Mouse (Mus musculus): ENCODE data around the gene Lhb. TPM values are rescaled to one million over a fixed set of nuclear protein-coding genes. Genes with fewer than 3 reads are reported as not detected.

Lhb gene
- total RNA-seq, 2 experiments from 2014 or later, result not detected

GRCm38 (mm10) chr7:45465549-45465948 is 44.9 kb downstream of the Lhb start:
- no peak for ATAC-seq (replicated peaks; ENCODE audit: low FRiP score, low TSS enrichment, poor library complexity, severe bottlenecking)

- peak; percentile 63 for ATAC-seq (replicated peaks; ENCODE audit: low FRiP score, low TSS enrichment, poor library complexity, severe bottlenecking)
These were observed 45.9 kb downstream of the Lhb start, which contains the start of gene Bax for GRCm38 (mm10) chr7:45466283-45467089. Gene Bax, minus strand, starts transcription at chr7:45466898.

GRCm38 (mm10) chr7:45467090-45467670 is 46.6 kb downstream of the Lhb start:
- ATAC-seq (replicated peaks; ENCODE audit: low FRiP score, low TSS enrichment, poor library complexity, severe bottlenecking), result no peak; the same call in 1 of the 2 replicates

- peak; percentile 68 for ATAC-seq (replicated peaks; ENCODE audit: low FRiP score, low TSS enrichment, poor library complexity, severe bottlenecking)
These were observed 50.2 kb downstream of the Lhb start for GRCm38 (mm10) chr7:45470869-45471268.

Other genes starting within 250 kb of the Lhb start
Only the 30 nearest of the 33 such genes appear.
- gene Ccdc155, start 215.9 kb upstream of the Lhb start, total RNA-seq (2014; fragmentation: Nextera tagmentation), result 0.89 and 2.0 TPM in 2 replicates
- gene Ccdc155, start 215.9 kb upstream of the Lhb start, total RNA-seq (2017), result 0.52 and 1.1 TPM in 2 replicates
- gene Dkkl1, start 208.7 kb upstream of the Lhb start, total RNA-seq (2014; fragmentation: Nextera tagmentation), result 32.2 and 40.5 TPM in 2 replicates
- gene Dkkl1, start 208.7 kb upstream of the Lhb start, total RNA-seq (2017), result 16.4 and 32.1 TPM in 2 replicates
- gene Tead2, start 205.1 kb upstream of the Lhb start, total RNA-seq (2014; fragmentation: Nextera tagmentation), result not detected in 2 replicates
- gene Tead2, start 205.1 kb upstream of the Lhb start, total RNA-seq (2017), result not detected in 2 replicates
- gene Cd37, start 181.7 kb upstream of the Lhb start, total RNA-seq (2014; fragmentation: Nextera tagmentation), result 83.5 and 91.4 TPM in 2 replicates
- 27.2 and 28.4 TPM in 2 replicates for gene Cd37, start 181.7 kb upstream of the Lhb start, total RNA-seq (2017)
- not detected in 2 replicates for gene Slc6a16, start 179.7 kb upstream of the Lhb start, total RNA-seq (2014; fragmentation: Nextera tagmentation)
- not detected in 2 replicates for gene Slc6a16, start 179.7 kb upstream of the Lhb start, total RNA-seq (2017)
- not detected in 2 replicates for gene Slc6a21, start 143.3 kb upstream of the Lhb start, total RNA-seq (2014; fragmentation: Nextera tagmentation)
- not detected in 2 replicates for gene Slc6a21, start 143.3 kb upstream of the Lhb start, total RNA-seq (2017)
- gene Trpm4, start 87.0 kb upstream of the Lhb start, total RNA-seq (2014; fragmentation: Nextera tagmentation), result 0.22 and 0.54 TPM in 2 replicates
- 0.11 TPM in 1 of 2 replicates, not detected in the other for gene Trpm4, start 87.0 kb upstream of the Lhb start, total RNA-seq (2017)
- gene Hrc, start 85.5 kb upstream of the Lhb start, total RNA-seq (2014; fragmentation: Nextera tagmentation), result not detected in 2 replicates
- not detected in 2 replicates for gene Hrc, start 85.5 kb upstream of the Lhb start, total RNA-seq (2017)
- gene Ppfia3, start 53.8 kb upstream of the Lhb start, total RNA-seq (2014; fragmentation: Nextera tagmentation), result 0.42 TPM in 1 of 2 replicates, not detected in the other
- gene Ppfia3, start 53.8 kb upstream of the Lhb start, total RNA-seq (2017), result 0.80 TPM in 1 of 2 replicates, not detected in the other
- 2.4 and 2.6 TPM in 2 replicates for gene Lin7b, start 50.2 kb upstream of the Lhb start, total RNA-seq (2014; fragmentation: Nextera tagmentation)
- gene Lin7b, start 50.2 kb upstream of the Lhb start, total RNA-seq (2017), result not detected in 2 replicates
- gene Snrnp70, start 25.1 kb upstream of the Lhb start, total RNA-seq (2014; fragmentation: Nextera tagmentation), result 350 and 415 TPM in 2 replicates
- 478 and 585 TPM in 2 replicates for gene Snrnp70, start 25.1 kb upstream of the Lhb start, total RNA-seq (2017)
- not detected in 2 replicates for gene Kcna7, start 15.2 kb upstream of the Lhb start, total RNA-seq (2014; fragmentation: Nextera tagmentation)
- gene Kcna7, start 15.2 kb upstream of the Lhb start, total RNA-seq (2017), result not detected in 2 replicates
- not detected in 2 replicates for gene Ntf5, start 7.1 kb upstream of the Lhb start, total RNA-seq (2014; fragmentation: Nextera tagmentation)
- not detected in 2 replicates for gene Ntf5, start 7.1 kb upstream of the Lhb start, total RNA-seq (2017)
- gene Gys1, start 14.0 kb downstream of the Lhb start, total RNA-seq (2014; fragmentation: Nextera tagmentation), result 5.9 and 6.2 TPM in 2 replicates
- gene Gys1, start 14.0 kb downstream of the Lhb start, total RNA-seq (2017), result 3.4 and 4.6 TPM in 2 replicates
- gene Ruvbl2, start 17.3 kb downstream of the Lhb start, total RNA-seq (2014; fragmentation: Nextera tagmentation), result 171 and 179 TPM in 2 replicates
- gene Ruvbl2, start 17.3 kb downstream of the Lhb start, total RNA-seq (2017), result 185 and 236 TPM in 2 replicates
- 1,148 and 1,512 TPM in 2 replicates for gene Ftl1, start 39.1 kb downstream of the Lhb start, total RNA-seq (2014; fragmentation: Nextera tagmentation)
- gene Ftl1, start 39.1 kb downstream of the Lhb start, total RNA-seq (2017), result 490 and 578 TPM in 2 replicates
- gene Bax, start 46.1 kb downstream of the Lhb start, total RNA-seq (2014; fragmentation: Nextera tagmentation), result 60.7 and 75.9 TPM in 2 replicates
- 38.8 and 40.8 TPM in 2 replicates for gene Bax, start 46.1 kb downstream of the Lhb start, total RNA-seq (2017)
- gene Tulp2, start 61.1 kb downstream of the Lhb start, total RNA-seq (2014; fragmentation: Nextera tagmentation), result 0.42 TPM in 1 of 2 replicates, not detected in the other
- 0.19 TPM in 1 of 2 replicates, not detected in the other for gene Tulp2, start 61.1 kb downstream of the Lhb start, total RNA-seq (2017)
- gene Gm45808, start 66.0 kb downstream of the Lhb start, total RNA-seq (2014; fragmentation: Nextera tagmentation), result not detected in 2 replicates
- not detected in 2 replicates for gene Gm45808, start 66.0 kb downstream of the Lhb start, total RNA-seq (2017)
- 1.9 and 2.5 TPM in 2 replicates for gene Dhdh, start 68.0 kb downstream of the Lhb start, total RNA-seq (2014; fragmentation: Nextera tagmentation)
- gene Dhdh, start 68.0 kb downstream of the Lhb start, total RNA-seq (2017), result 1.8 and 3.5 TPM in 2 replicates
- 100 and 140 TPM in 2 replicates for gene Nucb1, start 89.6 kb downstream of the Lhb start, total RNA-seq (2014; fragmentation: Nextera tagmentation)
- 285 and 323 TPM in 2 replicates for gene Nucb1, start 89.6 kb downstream of the Lhb start, total RNA-seq (2017)
- 35.5 and 79.3 TPM in 2 replicates for gene Ppp1r15a, start 105.4 kb downstream of the Lhb start, total RNA-seq (2014; fragmentation: Nextera tagmentation)
- gene Ppp1r15a, start 105.4 kb downstream of the Lhb start, total RNA-seq (2017), result 161 and 186 TPM in 2 replicates
- gene Plekha4, start 105.5 kb downstream of the Lhb start, total RNA-seq (2014; fragmentation: Nextera tagmentation), result 0.27 TPM in 1 of 2 replicates, not detected in the other
- not detected in 2 replicates for gene Plekha4, start 105.5 kb downstream of the Lhb start, total RNA-seq (2017)
- not detected in 2 replicates for gene Hsd17b14, start 134.1 kb downstream of the Lhb start, total RNA-seq (2014; fragmentation: Nextera tagmentation)
- gene Hsd17b14, start 134.1 kb downstream of the Lhb start, total RNA-seq (2017), result not detected in 2 replicates
- 81.0 and 92.5 TPM in 2 replicates for gene Bcat2, start 149.3 kb downstream of the Lhb start, total RNA-seq (2014; fragmentation: Nextera tagmentation)
- 23.3 and 50.0 TPM in 2 replicates for gene Bcat2, start 149.3 kb downstream of the Lhb start, total RNA-seq (2017)
- not detected in 2 replicates for gene Fgf21, start 194.7 kb downstream of the Lhb start, total RNA-seq (2014; fragmentation: Nextera tagmentation)
- gene Fgf21, start 194.7 kb downstream of the Lhb start, total RNA-seq (2017), result not detected in 2 replicates
- not detected in 2 replicates for gene Fut1, start 196.5 kb downstream of the Lhb start, total RNA-seq (2014; fragmentation: Nextera tagmentation)
- not detected in 2 replicates for gene Fut1, start 196.5 kb downstream of the Lhb start, total RNA-seq (2017)
- not detected in 2 replicates for gene Izumo1, start 201.0 kb downstream of the Lhb start, total RNA-seq (2014; fragmentation: Nextera tagmentation)
- not detected in 2 replicates for gene Izumo1, start 201.0 kb downstream of the Lhb start, total RNA-seq (2017)
- gene Rasip1, start 206.7 kb downstream of the Lhb start, total RNA-seq (2014; fragmentation: Nextera tagmentation), result not detected in 2 replicates
- gene Rasip1, start 206.7 kb downstream of the Lhb start, total RNA-seq (2017), result not detected in 2 replicates
- not detected in 2 replicates for gene Mamstr, start 219.2 kb downstream of the Lhb start, total RNA-seq (2014; fragmentation: Nextera tagmentation)
- gene Mamstr, start 219.2 kb downstream of the Lhb start, total RNA-seq (2017), result not detected in 2 replicates